Mouse (Mus musculus) spleen, postnatal 4 days (tissue): ENCODE measurements around the gene Rabggta.

Experiments used
- DNase-seq, 2 experiments: peaks; one replicate each; pipeline ENCODE4 v3.0.0; 2022; ENCODE audit warnings: low spot score in 2 of 2

The Rabggta gene

GRCm38 (mm10) chr14:55721700-55722437 lies at the start of gene Rabggta:
Gene Rabggta (minus strand): TSS chr14:55722263.
- DNase-seq = peak; percentile 93 to 98

- peak in 1 of 2 experiments; percentile 20 for DNase-seq
These were observed 47.1 kb upstream of the Rabggta start for GRCm38 (mm10) chr14:55769087-55769703.

- DNase-seq = no peak
These were observed 46.5 kb upstream of the Rabggta start for GRCm38 (mm10) chr14:55768555-55768954.

- peak; percentile 50 to 79 for DNase-seq
These were observed 45.7 kb upstream of the Rabggta start for GRCm38 (mm10) chr14:55767519-55768414.

- peak; percentile 37 to 70 for DNase-seq
These were observed 43.6 kb upstream of the Rabggta start, which contains the start of gene Ltb4r1 for GRCm38 (mm10) chr14:55765696-55766095. Gene Ltb4r1 (plus strand): TSS chr14:55765962.

- no peak for DNase-seq
These were observed 41.1 kb upstream of the Rabggta start for GRCm38 (mm10) chr14:55763166-55763565.

- peak in 1 of 2 experiments; percentile 73 for DNase-seq
These were observed 40.1 kb upstream of the Rabggta start for GRCm38 (mm10) chr14:55762001-55762821.

- no peak for DNase-seq
These were observed 39.1 kb upstream of the Rabggta start, which contains the start of gene Ltb4r2 for GRCm38 (mm10) chr14:55761163-55761562. Gene Ltb4r2 (plus strand): TSS chr14:55761428.

GRCm38 (mm10) chr14:55760156-55760555 lies 38.1 kb upstream of the Rabggta start:
- DNase-seq = peak; percentile 82 to 92

GRCm38 (mm10) chr14:55758363-55758784 lies 36.3 kb upstream of the Rabggta start, which contains the start of gene Cideb:
Gene Cideb (minus strand): TSS chr14:55758458.
- no peak for DNase-seq

GRCm38 (mm10) chr14:55757566-55757965 lies 35.5 kb upstream of the Rabggta start:
- no peak for DNase-seq

- no peak for DNase-seq
These were observed 25.2 kb upstream of the Rabggta start for GRCm38 (mm10) chr14:55747051-55747847.

GRCm38 (mm10) chr14:55745861-55746237 lies 23.8 kb upstream of the Rabggta start:
- no peak for DNase-seq

- DNase-seq = peak; percentile 85 to 93
These were observed 23.3 kb upstream of the Rabggta start, which contains the start of the genes Dhrs1 and Nop9 for GRCm38 (mm10) chr14:55745180-55745860. Gene Dhrs1 (minus strand): TSS chr14:55745690. Gene Nop9 (plus strand): TSS chr14:55745693.

- peak; percentile 86 to 95 for DNase-seq
These were observed 21.6 kb upstream of the Rabggta start for GRCm38 (mm10) chr14:55743711-55744110.

GRCm38 (mm10) chr14:55737086-55737687 lies 15.1 kb upstream of the Rabggta start:
- no peak for DNase-seq

GRCm38 (mm10) chr14:55735758-55736157 lies 13.7 kb upstream of the Rabggta start:
- DNase-seq = no peak

GRCm38 (mm10) chr14:55735334-55735733 lies 13.3 kb upstream of the Rabggta start:
- DNase-seq = no peak

GRCm38 (mm10) chr14:55734869-55735268 lies 12.8 kb upstream of the Rabggta start:
- no peak for DNase-seq
